Mouse (Mus musculus) kidney, embryonic 14.5 days (tissue): ENCODE measurements at regions not wholly inside any gene's neighbourhood (a gene's known extent, or its start where the extent isn't known, plus 50 kb on each side); places are given as distances from the start of the nearest gene placed in this dataset.

Experiments used
- ATAC-seq: fragments of 200-750 bp; cut with Nextera tagmentation; 2 replicates; pipeline ENCODE4 v1.8.0; 2017; ENCODE audit warnings: moderate number of reproducible peaks, mild to moderate bottlenecking, moderate TSS enrichment, moderate library complexity; ENCODE audit not compliant: low FRiP score, low TSS enrichment
- H3K27ac ChIP-seq: fragments of 300-500 bp; sonication (generic); 2 replicates; pipeline ENCODE4 v1.5.1; 2014; ENCODE audit warnings: low read depth, mild to moderate bottlenecking, low read length, moderate library complexity, mixed read lengths
- H3K27me3 ChIP-seq: fragments of 300-500 bp; sonication (generic); 2 replicates; pipeline ENCODE4 v1.6.1; 2014; ENCODE audit warnings: mild to moderate bottlenecking, low read length; ENCODE audit not compliant: control insufficient read depth, insufficient read depth
- H3K36me3 ChIP-seq: fragments of 300-500 bp; sonication (generic); 2 replicates; pipeline ENCODE4 v1.6.1; 2014; ENCODE audit warnings: low read length, mixed read lengths; ENCODE audit not compliant: control insufficient read depth, insufficient read depth
- H3K4me1 ChIP-seq: fragments of 300-500 bp; sonication (generic); 2 replicates; pipeline ENCODE4 v1.6.1; 2014; ENCODE audit warnings: low read length, mixed read lengths; ENCODE audit not compliant: control insufficient read depth, insufficient read depth
- H3K4me2 ChIP-seq: fragments of 300-500 bp; sonication (generic); replicated peaks from 2 replicates; pipeline ENCODE4 v1.6.1; 2014; ENCODE audit warnings: low read depth, mild to moderate bottlenecking, low read length
- H3K4me3 ChIP-seq: fragments of 300-500 bp; sonication (generic); 2 replicates; pipeline ENCODE4 v1.5.1; 2014; ENCODE audit warnings: mild to moderate bottlenecking, low read length
- H3K9ac ChIP-seq: fragments of 300-500 bp; sonication (generic); 2 replicates; pipeline ENCODE4 v1.6.1; 2014; ENCODE audit warnings: low read depth, mild to moderate bottlenecking, low read length, moderate library complexity
- H3K9me3 ChIP-seq: fragments of 300-500 bp; sonication (generic); 2 replicates; pipeline ENCODE4 v1.6.1; 2016; ENCODE audit warnings: low read length; ENCODE audit not compliant: control insufficient read depth
- WGBS: fragments of 180-500 bp; shearing (Covaris S2); extraction: QIAGEN DNeasy Blood & Tissue Kit; methylation state at CpG from one replicate; pipeline ENCODE4 v1.1.7; 2014; 5-methylcytosine and 5-hydroxymethylcytosine counted together

DNA sequence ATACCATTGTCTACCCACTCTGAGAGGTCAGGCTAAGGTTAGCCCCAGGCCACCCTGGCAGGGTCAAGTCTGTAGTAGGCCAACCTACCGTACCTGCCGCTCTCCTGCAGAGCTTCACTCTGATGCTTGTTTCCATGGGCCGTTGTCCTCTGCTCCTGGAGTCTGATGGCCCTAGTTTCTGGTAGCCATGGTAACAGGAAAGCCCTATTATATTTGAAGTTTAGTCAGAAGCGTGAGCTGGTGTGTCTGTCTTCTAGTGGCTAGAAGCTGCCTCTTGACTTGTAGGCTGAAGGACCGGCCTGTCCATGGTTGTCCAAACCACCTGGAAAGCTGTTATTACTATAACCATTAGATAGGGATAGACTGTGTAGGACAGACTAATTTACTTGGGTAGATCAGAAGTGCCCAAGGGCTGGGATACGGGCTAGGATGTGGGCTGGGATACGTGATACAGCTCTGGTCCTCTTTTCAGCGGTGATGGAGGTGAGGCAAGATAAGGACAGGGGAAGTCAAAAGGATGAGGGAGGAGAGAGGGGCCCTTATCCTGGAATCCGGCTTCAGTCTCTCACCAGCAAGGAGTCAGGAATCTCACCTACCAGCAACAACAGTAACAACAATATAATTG is 58.5 kb upstream of the Zfp706 start:
- no peak overlapping the region for H3K27ac ChIP-seq
- H3K4me2 ChIP-seq = no peak overlapping the region
- WGBS = 88% methylated on average over 9 of the region's 9 CpGs
- ATAC-seq = no peak
- no peaks in the 10 kb centered on the region for H3K9me3 ChIP-seq
- no peak overlapping the region for H3K4me3 ChIP-seq
- H3K27me3 ChIP-seq = no peaks in the 10 kb centered on the region
- no peak overlapping the region for H3K9ac ChIP-seq
- H3K36me3 ChIP-seq = no peaks in the 10 kb centered on the region
- H3K4me1 ChIP-seq = no peaks in the 10 kb centered on the region

DNA sequence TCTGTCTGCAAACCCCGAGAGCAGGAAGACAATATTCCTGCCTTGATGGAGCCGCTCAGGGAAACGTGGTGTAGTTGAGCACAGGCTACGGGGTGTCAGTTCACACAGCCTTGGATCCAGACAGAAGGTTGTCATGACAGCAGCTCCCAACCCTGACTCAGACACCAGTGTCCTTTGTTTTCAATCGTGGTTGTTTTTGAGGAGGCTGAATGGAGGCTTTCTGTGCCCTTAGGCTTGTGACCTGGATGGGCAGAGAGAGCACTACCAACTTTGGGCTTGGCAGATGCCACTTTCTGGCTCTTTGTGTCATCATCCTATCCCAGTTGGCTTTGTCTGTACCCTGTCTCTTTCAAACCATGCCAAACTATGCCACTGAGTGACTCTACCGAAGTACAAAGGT is 57.8 kb upstream of the Zfp706 start:
- Histone ChIP-seq H3K27me3 (no peaks in the 10 kb centered on the region), H3K27ac (no peak overlapping the region), H3K4me2 (no peak overlapping the region), H3K9ac (no peak overlapping the region), H3K36me3 (no peaks in the 10 kb centered on the region), H3K4me3 (no peak overlapping the region), H3K9me3 (no peaks in the 10 kb centered on the region), H3K4me1 (no peaks in the 10 kb centered on the region)
- ATAC-seq = no peak
- 87% methylated on average over 6 of the region's 6 CpGs for WGBS

DNA sequence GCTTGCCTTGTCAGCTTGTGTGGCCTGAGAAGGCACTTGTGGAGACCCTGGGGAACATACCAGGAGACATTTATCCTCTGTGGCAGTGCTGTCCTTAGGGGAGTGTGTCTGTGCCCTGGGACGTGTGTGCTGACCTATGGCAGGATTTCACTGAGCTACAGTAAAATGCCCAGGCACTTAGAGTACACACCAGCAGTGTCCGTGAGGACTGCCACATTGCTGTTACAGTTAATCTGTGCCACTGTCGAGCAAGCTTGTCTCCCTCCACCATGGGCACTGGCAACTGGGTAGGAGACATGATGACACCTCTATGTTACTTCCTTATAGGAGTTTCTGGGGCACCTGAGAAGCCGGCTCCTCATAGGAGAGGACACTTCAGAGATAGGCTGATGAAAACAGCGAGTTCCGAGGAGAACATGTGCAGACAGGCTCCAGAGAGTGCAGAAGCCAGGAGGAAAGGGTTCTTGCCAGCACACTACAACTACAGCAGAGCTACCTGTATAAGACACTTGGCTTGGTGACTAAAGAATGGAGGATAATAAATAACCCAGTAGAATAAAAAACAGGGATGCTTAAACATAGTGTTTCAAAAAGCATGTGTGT is 56.3 kb upstream of the Zfp706 start:
- H3K4me2 ChIP-seq = no peak overlapping the region
- no peak for ATAC-seq
- no peaks in the 10 kb centered on the region for H3K4me1 ChIP-seq
- H3K27ac ChIP-seq = no peak overlapping the region
- no peaks in the 10 kb centered on the region for H3K9me3 ChIP-seq
- WGBS = 83% methylated on average over 6 of the region's 6 CpGs
- H3K27me3 ChIP-seq = no peaks in the 10 kb centered on the region
- no peak overlapping the region for H3K9ac ChIP-seq
- H3K4me3 ChIP-seq = no peak overlapping the region
- H3K36me3 ChIP-seq = no peaks in the 10 kb centered on the region

DNA sequence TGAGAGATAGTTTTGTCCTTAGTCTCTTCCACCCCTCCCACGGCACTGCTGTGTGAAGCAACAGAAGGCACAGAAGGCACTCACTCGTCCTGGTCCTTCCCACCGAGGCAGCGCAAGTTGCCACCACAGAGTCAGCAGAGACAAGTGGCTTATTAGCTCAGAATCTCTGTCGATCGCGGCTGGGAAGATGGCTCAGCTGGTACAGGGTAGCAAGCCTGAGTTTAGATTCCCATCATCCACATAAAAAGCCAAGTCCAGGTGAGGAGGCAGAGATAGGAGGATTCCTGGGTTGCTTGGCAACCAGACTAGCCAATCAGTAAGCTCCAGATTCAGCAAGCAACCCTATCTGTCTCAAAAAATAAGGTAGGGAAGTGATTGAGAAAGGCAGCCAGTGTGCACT is 55.0 kb upstream of the Zfp706 start:
- Histone ChIP-seq H3K27ac (no peak overlapping the region), H3K4me1 (no peaks in the 10 kb centered on the region), H3K4me2 (no peak overlapping the region), H3K4me3 (no peak overlapping the region), H3K27me3 (no peaks in the 10 kb centered on the region), H3K9ac (no peak overlapping the region), H3K9me3 (no peaks in the 10 kb centered on the region), H3K36me3 (no peaks in the 10 kb centered on the region)
- 88% methylated on average over 7 of the region's 7 CpGs for WGBS
- no peak for ATAC-seq

DNA sequence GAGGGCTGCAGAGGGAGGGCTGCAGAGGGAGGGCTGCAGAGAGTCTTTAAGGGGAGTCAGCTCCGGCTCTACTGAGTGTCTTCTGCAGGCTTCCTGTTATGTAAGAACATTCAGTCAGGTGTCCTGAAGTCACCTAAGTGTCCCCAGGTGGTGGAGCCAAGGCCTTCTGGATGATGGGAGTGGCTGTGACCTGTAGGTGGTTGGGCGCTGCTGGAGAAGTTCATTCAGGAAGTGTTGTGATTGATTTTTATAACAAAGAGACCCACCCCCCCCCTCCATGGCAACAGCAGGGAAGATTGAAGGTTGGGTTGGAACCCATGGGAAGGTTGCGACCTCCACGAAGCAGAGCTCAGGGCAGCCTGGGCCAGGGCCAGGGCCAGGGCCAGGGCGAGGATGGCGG is 53.9 kb upstream of the Zfp706 start:
- Histone ChIP-seq H3K27me3 (no peaks in the 10 kb centered on the region), H3K36me3 (no peaks in the 10 kb centered on the region), H3K9me3 (no peaks in the 10 kb centered on the region), H3K4me2 (no peak overlapping the region), H3K4me1 (no peaks in the 10 kb centered on the region), H3K9ac (no peak overlapping the region), H3K27ac (no peak overlapping the region), H3K4me3 (no peak overlapping the region)
- 88% methylated on average over 6 of the region's 6 CpGs for WGBS
- no peak for ATAC-seq

DNA sequence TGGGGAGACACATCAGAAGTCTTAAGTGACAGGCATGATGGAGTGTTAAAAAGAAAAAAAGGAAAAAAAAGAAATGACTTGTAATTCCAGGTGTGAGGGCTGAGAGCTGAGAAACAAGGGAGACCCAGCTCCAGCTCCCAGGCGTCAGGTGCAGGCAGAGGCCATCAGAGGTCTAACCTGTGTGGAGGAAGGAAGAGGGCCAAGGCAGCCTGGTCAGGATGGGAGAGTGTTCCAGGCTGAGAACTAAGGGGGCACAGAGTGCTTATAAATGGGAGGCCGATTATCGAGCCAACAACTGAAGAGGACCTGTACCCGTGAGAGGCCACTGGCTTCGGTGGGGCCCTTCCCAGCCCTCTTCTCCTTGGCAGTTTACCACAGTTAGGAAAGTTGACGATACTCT is 53.3 kb upstream of the Zfp706 start:
- no peak overlapping the region for H3K4me3 ChIP-seq

More for the DNA sequence above, 53.3 kb upstream of the Zfp706 start:
- Histone ChIP-seq H3K9ac (no peak overlapping the region), H3K27me3 (no peaks in the 10 kb centered on the region), H3K4me2 (no peak overlapping the region), H3K36me3 (no peaks in the 10 kb centered on the region), H3K4me1 (no peaks in the 10 kb centered on the region), H3K27ac (no peak overlapping the region), H3K9me3 (no peaks in the 10 kb centered on the region)
- WGBS = 87% methylated on average over 6 of the region's 6 CpGs
- no peak for ATAC-seq
